Mouse (Mus musculus) kidney, embryonic 15.5 days (tissue): ENCODE measurements around the gene Sgms1. TPM values are rescaled to one million over a fixed set of nuclear protein-coding genes. Genes with fewer than 3 reads are reported as not detected.
A peak's percentile ranks its signal among the peaks of the same experiment; 100 is the strongest.
"Not testable (repeated sequence)": the region's sequence is repeated elsewhere in the genome, so short reads cannot be mapped to it uniquely, and the experiment has no call there.

Experiments used
- ATAC-seq: fragments of 200-750 bp; cut with Nextera tagmentation; replicated peaks from 2 replicates; pipeline ENCODE4 v1.8.0; 2017; ENCODE audit warnings: moderate TSS enrichment; ENCODE audit not compliant: low FRiP score
- H3K27ac ChIP-seq: fragments of 300-500 bp; sonication (generic); 2 replicates; pipeline ENCODE4 v1.5.1; 2015; ENCODE audit warnings: mild to moderate bottlenecking, inconsistent platforms
- H3K27me3 ChIP-seq: fragments of 300-500 bp; sonication (generic); 2 replicates; pipeline ENCODE4 v1.6.1; 2015; ENCODE audit warnings: inconsistent platforms
- H3K36me3 ChIP-seq: fragments of 300-500 bp; sonication (generic); 2 replicates; pipeline ENCODE4 v1.6.1; 2015; ENCODE audit warnings: inconsistent platforms
- H3K4me1 ChIP-seq: fragments of 300-500 bp; sonication (generic); 2 replicates; pipeline ENCODE4 v1.6.1; 2015; ENCODE audit warnings: inconsistent platforms
- H3K4me2 ChIP-seq: fragments of 300-500 bp; sonication (generic); 2 replicates; pipeline ENCODE4 v1.6.1; 2015; ENCODE audit warnings: moderate library complexity, mild to moderate bottlenecking, inconsistent platforms
- H3K4me3 ChIP-seq: fragments of 300-500 bp; sonication (generic); replicated peaks from 2 replicates; pipeline ENCODE4 v1.5.1; 2015; ENCODE audit warnings: mild to moderate bottlenecking, inconsistent platforms
- H3K9ac ChIP-seq: fragments of 300-500 bp; sonication (generic); 2 replicates; pipeline ENCODE4 v1.6.1; 2015; ENCODE audit warnings: mild to moderate bottlenecking, inconsistent platforms
- H3K9me3 ChIP-seq: fragments of 300-500 bp; sonication (generic); replicated peaks from 2 replicates; pipeline ENCODE4 v1.6.1; 2016; ENCODE audit warnings: inconsistent platforms
- WGBS: fragments of 180-500 bp; shearing (Covaris S2); methylation state at CpG from one replicate; pipeline ENCODE4 v1.1.7; 2015; ENCODE audit warnings: mixed read lengths; 5-methylcytosine and 5-hydroxymethylcytosine counted together
- polyA plus RNA-seq: library from polyadenylated mRNA; unstranded; fragments of >200 nt; fragmentation: Nextera tagmentation; extraction: Ambion mirVana; gene quantifications from 2 replicates; pipeline ENCODE4 v1.2.1, GENCODE M21; 2015

The Sgms1 gene
- polyA plus RNA-seq, 1 experiment from 2014 or later, result 57.0 TPM

GRCm38 (mm10) chr19:32138361-32139088 lies 251.0 kb downstream of the Sgms1 start:
- H3K36me3 ChIP-seq, result peaks cover 14% of the 10 kb centered on the region; the same call in 1 of the 2 replicates
- ATAC-seq, result no peak
- no peak overlapping the region for H3K27ac ChIP-seq
- H3K4me1 ChIP-seq, result peaks cover 4% of the 10 kb centered on the region; the same call in 1 of the 2 replicates
- H3K9ac ChIP-seq, result no peak overlapping the region
- H3K4me3 ChIP-seq, result no peak overlapping the region
- no peaks in the 10 kb centered on the region for H3K9me3 ChIP-seq
- no peak overlapping the region for H3K4me2 ChIP-seq
- WGBS, result 72% methylated on average over 14 of the region's 14 CpGs
- H3K27me3 ChIP-seq, result no peaks in the 10 kb centered on the region

- ATAC-seq, result no peak
- WGBS, result 84% methylated on average over 5 of the region's 5 CpGs
- H3K36me3 ChIP-seq, result peaks cover 14% of the 10 kb centered on the region; the same call in 1 of the 2 replicates
- no peak overlapping the region for H3K4me3 ChIP-seq
- H3K4me1 ChIP-seq, result peaks cover 4% of the 10 kb centered on the region; the same call in 1 of the 2 replicates
- H3K27ac ChIP-seq, result peak overlapping the region; percentile 13; the same call in 1 of the 2 replicates
- H3K27me3 ChIP-seq, result no peaks in the 10 kb centered on the region
- H3K4me2 ChIP-seq, result no peak overlapping the region
- no peak overlapping the region for H3K9ac ChIP-seq
- no peaks in the 10 kb centered on the region for H3K9me3 ChIP-seq
Measured at GRCm38 (mm10) chr19:32137904-32138303, 251.6 kb downstream of the Sgms1 start.

GRCm38 (mm10) chr19:32136888-32137625 lies 252.5 kb downstream of the Sgms1 start:
- Histone ChIP-seq H3K9ac (no peak overlapping the region), H3K36me3 (peaks cover 14% of the 10 kb centered on the region; the same call in 1 of the 2 replicates), H3K4me3 (no peak overlapping the region), H3K4me1 (peaks cover 4% of the 10 kb centered on the region; the same call in 1 of the 2 replicates), H3K27me3 (no peaks in the 10 kb centered on the region), H3K27ac (no peak overlapping the region), H3K9me3 (no peaks in the 10 kb centered on the region), H3K4me2 (no peak overlapping the region)
- WGBS, result 46% methylated on average over 4 of the region's 4 CpGs
- ATAC-seq, result no peak; the same call in 1 of the 2 replicates

GRCm38 (mm10) chr19:32131707-32132488 lies 257.6 kb downstream of the Sgms1 start:
- H3K4me2 ChIP-seq, H3K9me3 ChIP-seq, H3K9ac ChIP-seq, H3K27ac ChIP-seq, H3K4me1 ChIP-seq, ATAC-seq, H3K4me3 ChIP-seq, H3K27me3 ChIP-seq: not testable (repeated sequence)
- 87% methylated on average over 14 of the region's 17 CpGs for WGBS
- peaks cover 11% of the 10 kb centered on the region for H3K36me3 ChIP-seq

GRCm38 (mm10) chr19:32129281-32129680 lies 260.2 kb downstream of the Sgms1 start:
- H3K36me3 ChIP-seq, result peaks cover 25% of the 10 kb centered on the region
- ATAC-seq, result no peak
- no peak overlapping the region for H3K4me2 ChIP-seq
- no peaks in the 10 kb centered on the region for H3K9me3 ChIP-seq
- H3K9ac ChIP-seq, result no peak overlapping the region
- 90% methylated on average over 8 of the region's 8 CpGs for WGBS
- H3K4me1 ChIP-seq, result no peaks in the 10 kb centered on the region
- no peak overlapping the region for H3K27ac ChIP-seq
- H3K27me3 ChIP-seq, result no peaks in the 10 kb centered on the region
- H3K4me3 ChIP-seq, result no peak overlapping the region

- Histone ChIP-seq H3K27ac (no peak overlapping the region), H3K4me2 (no peak overlapping the region), H3K9me3 (no peaks in the 10 kb centered on the region), H3K27me3 (no peaks in the 10 kb centered on the region), H3K9ac (no peak overlapping the region), H3K4me3 (no peak overlapping the region), H3K36me3 (peaks cover 33% of the 10 kb centered on the region), H3K4me1 (no peaks in the 10 kb centered on the region)
- 78% methylated on average over 10 of the region's 10 CpGs for WGBS
- ATAC-seq, result peak; percentile 62; the same call in 1 of the 2 replicates
Measured at GRCm38 (mm10) chr19:32127180-32127850, 262.2 kb downstream of the Sgms1 start.

- no peak for ATAC-seq
- WGBS, result 77% methylated on average over 9 of the region's 9 CpGs
- Histone ChIP-seq H3K27me3 (no peaks in the 10 kb centered on the region), H3K9ac (no peak overlapping the region), H3K4me3 (no peak overlapping the region), H3K27ac (no peak overlapping the region), H3K4me1 (peaks cover 7% of the 10 kb centered on the region; the same call in 1 of the 2 replicates), H3K4me2 (no peak overlapping the region), H3K9me3 (no peaks in the 10 kb centered on the region), H3K36me3 (peaks cover 40% of the 10 kb centered on the region)
Measured at GRCm38 (mm10) chr19:32124155-32124554, 265.4 kb downstream of the Sgms1 start.

GRCm38 (mm10) chr19:32123196-32123595 lies 266.3 kb downstream of the Sgms1 start:
- Histone ChIP-seq H3K27ac (no peak overlapping the region), H3K27me3 (no peaks in the 10 kb centered on the region), H3K9me3 (no peaks in the 10 kb centered on the region), H3K4me1 (peaks cover 7% of the 10 kb centered on the region; the same call in 1 of the 2 replicates), H3K9ac (no peak overlapping the region), H3K4me2 (no peak overlapping the region), H3K4me3 (no peak overlapping the region), H3K36me3 (peaks cover 33% of the 10 kb centered on the region)
- no peak for ATAC-seq
- 95% methylated on average over 5 of the region's 5 CpGs for WGBS

- ATAC-seq, result peak; percentile 36; the same call in 1 of the 2 replicates
- Histone ChIP-seq H3K36me3 (peaks cover 32% of the 10 kb centered on the region), H3K27me3 (no peaks in the 10 kb centered on the region), H3K4me2 (no peak overlapping the region), H3K9me3 (no peaks in the 10 kb centered on the region), H3K27ac (peak overlapping the region; percentile 45; the same call in 1 of the 2 replicates), H3K4me1 (peaks cover 7% of the 10 kb centered on the region; the same call in 1 of the 2 replicates), H3K4me3 (no peak overlapping the region), H3K9ac (no peak overlapping the region)
- 39% methylated on average over 1 of the region's 1 CpGs for WGBS
Measured at GRCm38 (mm10) chr19:32120798-32121197, 268.7 kb downstream of the Sgms1 start.

- ATAC-seq, result no peak
- 80% methylated on average over 2 of the region's 2 CpGs for WGBS
- peaks cover 7% of the 10 kb centered on the region; the same call in 1 of the 2 replicates for H3K4me1 ChIP-seq
- no peaks in the 10 kb centered on the region for H3K9me3 ChIP-seq
- H3K27ac ChIP-seq, result 0 out of 2 replicates have a peak overlapping the region, but pooled peaks have one; percentile 5
- H3K36me3 ChIP-seq, result peaks cover 22% of the 10 kb centered on the region
- H3K27me3 ChIP-seq, result no peaks in the 10 kb centered on the region
- H3K4me2 ChIP-seq, result no peak overlapping the region
- no peak overlapping the region for H3K4me3 ChIP-seq
- H3K9ac ChIP-seq, result no peak overlapping the region
Measured at GRCm38 (mm10) chr19:32119666-32120065, 269.8 kb downstream of the Sgms1 start.

GRCm38 (mm10) chr19:32118496-32118895 lies 271.0 kb downstream of the Sgms1 start:
- 68% methylated on average over 3 of the region's 3 CpGs for WGBS

More at GRCm38 (mm10) chr19:32118496-32118895, 271.0 kb downstream of the Sgms1 start:
- ATAC-seq, result no peak
- Histone ChIP-seq H3K36me3 (peaks cover 12% of the 10 kb centered on the region), H3K4me1 (peaks cover 7% of the 10 kb centered on the region; the same call in 1 of the 2 replicates), H3K27ac (no peak overlapping the region), H3K9me3 (no peaks in the 10 kb centered on the region), H3K4me2 (no peak overlapping the region), H3K4me3 (no peak overlapping the region), H3K27me3 (no peaks in the 10 kb centered on the region), H3K9ac (no peak overlapping the region)
